Mouse (Mus musculus) left cerebral cortex, postnatal 14 days (tissue): ENCODE data around the gene Oit1. TPM values are rescaled to one million over a fixed set of nuclear protein-coding genes. Genes with fewer than 3 reads are reported as not detected.

ENCODE experiments used
- DNase-seq, 2 experiments: peaks; one replicate each; pipeline ENCODE4 v3.0.0; 2021 to 2022; ENCODE audit warnings: low spot score in 2 of 2, mixed read lengths in 1 of 2
- intact Hi-C: fragments of 180-260 bp; cut with DNase I; formaldehyde crosslinking; loops from one replicate; pipeline ENCODE4 v1.15.1; 2025
- long read RNA-seq, 2 experiments: library from polyadenylated mRNA; stranded (forward); transcript quantifications; one replicate each; pipeline ENCODE4 v2.0.0; 2021
- total RNA-seq, 2 experiments: library from RNA; stranded (reverse); gene quantifications; 2 replicates each; pipeline ENCODE4 v1.2.3; 2021

Oit1 gene
- total RNA-seq = not detected
- long read RNA-seq, experiment 1 = 0 reads
- long read RNA-seq, experiment 2 = 0 reads

DNA sequence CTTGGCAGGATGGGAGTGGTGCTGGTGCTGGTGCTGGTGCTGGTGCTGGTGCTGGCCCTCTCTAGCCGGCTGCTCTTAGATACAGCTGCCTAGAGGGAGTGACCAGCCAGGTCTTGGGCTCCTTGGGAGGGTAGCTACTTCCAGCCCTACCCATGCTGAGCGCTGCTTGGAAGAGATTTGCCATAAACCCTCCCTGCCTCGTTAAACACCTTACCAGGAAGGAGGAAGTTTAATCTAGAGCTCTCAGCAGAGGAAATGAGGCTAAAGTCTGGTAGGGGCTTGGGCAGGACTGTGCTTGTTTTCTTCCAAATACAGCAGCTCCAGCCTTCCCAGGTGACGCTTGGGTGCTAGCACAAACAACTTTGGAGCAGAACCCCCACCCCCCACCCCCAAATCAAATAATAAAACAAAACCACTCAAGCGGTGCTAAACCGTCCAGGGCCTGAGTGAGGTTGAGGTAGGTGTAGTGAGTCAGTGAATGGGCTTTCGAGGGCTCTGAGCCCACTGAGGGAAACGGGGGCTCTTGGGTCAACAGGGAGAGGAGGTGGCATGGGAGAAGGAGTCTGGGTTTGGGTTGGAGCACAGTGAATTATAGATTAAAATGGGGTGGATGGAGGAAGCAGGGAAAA, at the start of gene Oit1:
Gene Oit1 (minus strand): TSS at position 70 of the 629 bp plus-strand sequence.
- DNase-seq = no peak
- intact Hi-C loops = no loop called here

DNA sequence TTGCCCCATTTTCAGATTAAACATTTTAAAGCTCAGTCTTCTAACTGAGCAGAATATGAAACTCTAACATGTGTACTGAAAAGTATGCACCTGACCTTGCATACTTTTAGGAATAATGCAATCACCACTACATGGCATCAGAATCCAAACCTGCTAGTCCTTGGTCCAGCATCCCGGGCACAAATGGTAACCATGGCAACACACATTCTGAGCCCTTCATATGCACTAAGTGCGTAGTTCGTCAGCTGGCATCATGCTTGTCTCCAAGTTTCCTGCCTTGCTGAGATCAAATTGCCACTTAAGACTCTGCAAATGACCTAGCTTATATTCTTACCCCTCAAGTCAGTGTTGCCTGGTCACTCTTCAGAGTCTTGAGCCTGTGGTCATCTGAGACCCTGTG, 44.3 kb upstream of the Oit1 start:
- intact Hi-C loops = no loop called here
- DNase-seq = no peak

DNA sequence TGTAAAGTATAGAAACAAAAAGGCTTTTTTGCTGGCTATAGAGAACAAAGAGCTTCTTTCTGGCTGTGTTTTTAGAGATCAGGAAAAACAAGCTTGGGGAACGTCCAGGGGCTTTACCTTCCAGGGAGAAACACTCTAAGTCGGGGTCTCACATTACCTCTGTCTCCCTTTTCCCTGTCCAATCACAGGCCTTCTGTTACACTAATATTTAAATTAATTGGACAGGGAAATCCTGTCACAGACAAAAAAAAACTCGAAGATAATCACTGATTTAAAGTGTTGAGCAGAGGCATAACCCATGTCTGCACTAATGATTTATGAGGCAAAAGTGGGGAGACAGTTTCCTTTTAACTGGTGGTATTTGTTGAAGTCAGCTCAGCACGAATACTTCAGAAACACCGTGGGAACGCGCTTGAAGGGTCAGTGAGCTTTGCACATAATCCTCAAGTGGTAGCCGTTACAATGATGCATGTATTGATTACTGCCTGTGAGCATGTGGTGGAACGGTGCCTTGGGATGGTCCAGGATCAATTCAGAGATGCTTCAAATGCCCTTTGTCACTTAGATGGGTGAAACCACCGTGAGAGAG, 42.7 kb upstream of the Oit1 start:
- DNase-seq = no peak
- intact Hi-C loops = no loop called here

DNA sequence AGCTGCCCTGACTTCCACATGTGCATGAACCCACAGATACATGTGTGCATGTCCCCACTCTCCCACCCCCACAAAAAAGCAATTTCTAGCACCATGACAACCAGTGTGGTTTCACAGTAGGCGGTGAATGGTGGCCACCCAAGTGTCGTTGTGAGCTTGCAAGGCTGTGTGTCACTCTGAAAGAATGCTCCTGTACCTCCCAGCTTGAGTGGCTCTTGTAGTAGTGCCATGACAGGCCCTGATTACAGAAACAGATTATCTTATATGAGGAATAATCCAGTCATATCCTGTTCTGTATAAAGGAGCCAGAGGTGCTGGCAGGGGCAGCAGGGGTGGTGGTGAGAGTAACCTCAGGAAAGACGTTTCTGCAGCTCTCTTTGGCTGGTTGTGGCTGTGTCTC, 40.1 kb upstream of the Oit1 start:
- DNase-seq = no peak
- intact Hi-C loops = no loop called here

DNA sequence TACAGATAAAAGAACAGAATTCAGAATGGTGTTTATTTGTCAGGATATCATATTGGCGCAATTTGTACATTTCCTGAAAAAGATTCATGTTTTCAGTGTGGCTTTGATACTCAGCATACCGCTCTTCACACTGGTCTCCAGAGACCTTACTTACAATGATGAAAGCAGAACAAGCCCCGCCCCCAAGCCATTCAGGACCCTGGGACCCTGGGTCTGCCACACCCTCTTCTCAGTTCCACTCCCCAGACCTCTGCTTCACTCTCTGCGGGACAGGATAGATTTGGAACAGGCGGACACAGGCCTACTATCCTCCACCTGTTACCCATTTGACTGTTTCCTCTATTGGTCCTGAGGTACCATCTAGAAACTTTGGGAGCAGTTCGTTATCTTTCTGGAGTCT, 27.4 kb upstream of the Oit1 start:
- intact Hi-C loops = no loop called here
- DNase-seq = no peak

DNA sequence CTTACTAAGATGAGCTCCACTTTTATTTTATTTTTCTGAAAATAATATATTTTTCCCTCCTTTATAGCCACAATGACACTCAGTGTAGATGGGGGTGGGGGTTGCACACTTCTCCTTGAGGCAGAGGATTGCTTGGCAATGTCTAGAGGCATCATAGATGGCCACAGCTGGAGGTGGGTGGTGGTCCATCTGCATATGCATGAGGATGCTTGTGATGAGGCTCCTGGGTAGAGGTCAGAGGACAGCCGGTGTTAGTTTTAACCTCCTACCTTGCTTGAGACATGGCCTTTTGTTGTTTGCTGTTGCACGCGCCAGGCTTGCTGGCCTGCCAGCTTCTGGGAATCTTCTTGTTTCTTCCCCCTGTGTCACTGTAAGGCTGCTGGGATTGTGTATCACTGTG, 24.8 kb upstream of the Oit1 start:
- intact Hi-C loops = no loop called here
- no peak for DNase-seq

DNA sequence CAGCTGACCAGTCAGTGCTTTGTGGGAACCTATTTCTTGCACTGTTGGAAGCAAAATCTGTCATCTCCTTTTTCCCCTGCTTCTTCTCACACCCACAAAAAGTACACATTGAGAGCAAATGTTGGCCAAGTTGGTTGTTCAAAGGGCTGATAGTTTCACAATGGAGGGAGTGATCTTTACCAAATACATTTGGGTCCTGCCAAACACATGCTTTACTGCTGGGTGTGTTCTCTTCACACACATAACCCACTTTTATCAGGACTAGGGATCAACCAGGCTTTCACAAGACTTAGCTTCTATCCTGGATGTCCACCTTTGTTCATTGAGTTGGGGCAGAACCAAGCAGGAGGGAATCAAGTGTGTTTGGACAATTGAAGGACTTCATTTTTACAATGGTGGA, 20.0 kb upstream of the Oit1 start:
- intact Hi-C loops = no loop called here
- no peak for DNase-seq

DNA sequence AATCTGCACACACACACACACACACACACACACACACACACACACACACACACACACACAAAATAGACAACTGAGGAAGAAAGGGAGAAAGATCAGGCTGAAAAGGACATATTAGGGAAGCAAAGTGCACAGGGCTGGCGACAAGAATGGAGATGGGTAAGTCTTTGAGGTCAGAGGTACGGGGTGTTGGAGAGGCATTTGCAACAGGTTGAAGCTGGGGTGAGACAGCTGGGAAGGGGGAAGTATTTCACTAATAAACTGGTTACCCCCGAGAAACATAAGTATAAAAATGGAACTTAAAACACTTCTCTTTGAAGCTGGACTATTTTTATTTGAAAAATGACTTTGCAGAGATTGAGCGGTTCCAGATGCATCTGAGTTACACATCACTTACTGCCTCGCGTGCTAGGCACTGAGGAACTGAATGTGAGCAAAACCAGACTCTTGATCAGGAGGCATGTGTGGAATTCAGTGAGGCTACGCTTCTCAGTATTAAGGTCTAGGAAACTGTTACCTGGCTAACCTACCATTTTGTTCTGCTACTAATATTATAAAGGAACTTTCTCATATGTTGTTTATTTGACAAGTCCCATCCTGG, 17.2 kb upstream of the Oit1 start:
- no peak for DNase-seq
- intact Hi-C loops = no loop called here

DNA sequence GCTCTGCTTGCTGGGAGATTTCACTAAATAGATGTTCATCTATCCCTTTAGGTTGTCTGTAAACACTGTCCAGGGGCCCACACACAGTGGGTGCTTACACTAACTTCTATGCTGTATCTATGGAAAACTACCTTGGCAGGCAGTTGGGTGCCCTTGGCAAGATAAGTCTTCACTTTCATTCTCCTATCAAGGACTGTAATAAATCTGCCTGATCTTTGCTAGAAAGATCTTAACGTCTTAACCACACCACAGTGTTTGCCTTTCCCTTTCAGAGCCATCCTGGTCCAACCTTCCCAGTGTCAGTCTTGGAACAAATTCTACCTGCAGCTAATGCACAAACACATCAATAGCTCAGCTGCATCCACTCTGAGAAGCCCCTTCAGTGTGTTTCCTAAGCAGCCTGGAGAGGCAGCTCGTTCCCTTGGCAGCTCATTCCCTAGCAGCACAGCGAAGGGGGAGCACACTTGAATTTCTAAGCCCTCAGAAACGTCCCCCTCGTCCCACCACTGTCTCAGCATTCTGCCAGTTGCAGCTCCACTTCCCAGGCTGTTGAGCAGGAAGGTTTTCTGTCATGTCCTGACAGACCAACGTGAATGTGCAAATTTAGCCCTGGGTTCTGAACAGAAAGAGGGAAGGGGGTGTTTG, 13.7 kb upstream of the Oit1 start:
- intact Hi-C loops = no loop called here
- DNase-seq = peak; percentile 27 to 45

DNA sequence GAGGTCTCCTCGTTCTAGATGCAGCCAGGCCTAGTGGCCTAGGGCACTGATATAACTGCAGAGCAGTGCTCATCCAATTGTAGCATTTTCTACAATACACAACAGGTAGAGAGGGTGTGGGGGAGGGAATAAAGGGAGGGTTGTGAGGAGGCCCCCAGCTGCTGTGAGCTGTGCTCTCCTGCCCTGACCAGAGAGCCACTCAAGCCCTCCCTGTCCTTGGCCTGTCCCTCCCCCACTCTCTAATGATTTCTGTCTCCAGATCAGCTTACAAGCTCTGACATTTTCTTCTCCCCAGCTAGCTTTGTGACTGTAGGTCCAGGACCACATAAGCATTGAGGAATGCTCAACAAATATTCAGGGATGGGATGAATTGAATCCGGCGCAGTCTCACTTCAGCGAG, 9.2 kb downstream of the Oit1 start:
- no peak for DNase-seq
- intact Hi-C loops = loop anchor here (10.0 kb wide), 1 partner anchor 75 kb away; no protein-coding TSS in a partner anchor

DNA sequence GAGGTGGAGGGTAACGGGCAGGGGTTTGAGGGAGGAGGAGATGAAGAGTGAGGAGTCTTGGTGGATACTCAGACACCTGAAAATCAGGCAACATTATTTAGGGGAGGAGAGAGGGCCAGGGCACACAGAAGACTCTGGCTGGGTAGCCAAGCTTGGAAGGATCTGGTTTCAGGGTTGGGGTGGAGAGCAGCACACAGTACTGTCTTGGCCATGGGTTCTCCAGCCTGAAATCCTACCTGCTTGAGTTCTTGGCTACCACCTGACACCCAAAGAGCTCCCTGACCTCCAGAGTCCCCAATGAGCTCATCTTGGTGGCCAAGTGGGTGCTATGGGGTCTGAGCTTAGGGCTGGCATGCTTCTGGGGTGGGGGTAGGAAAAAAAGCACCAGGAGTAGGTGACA, 9.7 kb downstream of the Oit1 start:
- intact Hi-C loops = loop anchor here (10.0 kb wide), 1 partner anchor 76 kb away; no protein-coding TSS in a partner anchor
- no peak for DNase-seq

DNA sequence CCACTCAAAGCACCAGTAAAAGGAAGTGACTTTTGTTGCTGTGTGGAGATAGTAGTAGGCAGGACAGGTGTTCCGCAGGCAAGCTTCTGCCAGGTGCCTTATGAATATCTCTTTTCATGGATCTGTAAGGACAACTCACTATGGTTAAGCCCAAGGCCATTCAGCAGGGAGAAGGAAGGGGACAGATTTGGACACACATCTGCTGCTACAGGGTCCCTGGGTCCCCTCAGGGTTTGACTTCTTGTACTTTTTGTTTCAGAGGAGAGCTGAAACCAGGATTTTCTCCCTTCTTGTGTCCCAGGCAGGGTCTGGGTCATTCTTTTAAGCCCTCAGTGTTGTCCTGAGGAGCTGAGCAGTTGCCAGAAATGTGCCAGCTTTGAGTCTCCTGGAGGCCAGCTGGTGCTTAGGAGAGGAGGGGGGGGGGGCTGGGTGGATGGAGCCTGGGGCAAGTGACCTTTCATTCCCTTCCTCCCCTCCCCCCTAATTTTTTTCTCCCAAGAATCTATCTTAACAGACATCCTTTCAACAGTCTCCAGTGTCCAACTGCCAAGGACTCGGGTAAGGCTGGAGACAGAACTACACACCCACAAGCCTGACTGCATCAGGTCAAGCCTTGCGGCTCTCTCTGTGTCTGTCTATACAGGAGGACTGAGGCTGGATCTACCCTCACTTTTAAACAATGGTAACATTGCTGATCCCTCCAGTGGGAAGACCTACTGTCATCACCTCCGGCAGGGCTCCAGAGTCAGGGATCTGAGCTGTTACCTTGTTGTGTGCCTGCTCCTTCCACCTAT, 10.6 kb downstream of the Oit1 start:
- intact Hi-C loops = loop anchor here (10.0 kb wide), 1 partner anchor 77 kb away; no protein-coding TSS in a partner anchor
- DNase-seq = no peak

DNA sequence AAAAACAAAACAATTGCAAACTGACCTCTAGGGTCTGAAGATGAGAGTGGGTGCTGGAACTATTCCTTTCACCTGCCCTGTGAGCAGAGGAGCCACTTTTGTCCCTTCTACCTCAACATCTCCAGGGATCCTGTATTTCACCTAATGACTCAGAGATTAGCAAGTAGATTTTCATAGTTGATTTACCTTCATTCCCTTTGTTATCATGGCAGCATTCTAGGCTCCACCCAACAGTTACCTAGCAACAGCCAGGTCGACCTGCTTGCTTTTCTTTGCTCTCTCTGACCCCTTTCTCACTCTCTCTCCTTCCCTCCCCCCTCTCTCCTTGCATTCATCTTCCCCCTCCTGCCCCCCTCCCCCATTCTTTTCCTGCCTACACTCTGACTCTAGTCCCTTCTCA, 11.4 kb downstream of the Oit1 start:
- intact Hi-C loops = loop anchor here (10.0 kb wide), 1 partner anchor 78 kb away; no protein-coding TSS in a partner anchor
- DNase-seq = no peak

DNA sequence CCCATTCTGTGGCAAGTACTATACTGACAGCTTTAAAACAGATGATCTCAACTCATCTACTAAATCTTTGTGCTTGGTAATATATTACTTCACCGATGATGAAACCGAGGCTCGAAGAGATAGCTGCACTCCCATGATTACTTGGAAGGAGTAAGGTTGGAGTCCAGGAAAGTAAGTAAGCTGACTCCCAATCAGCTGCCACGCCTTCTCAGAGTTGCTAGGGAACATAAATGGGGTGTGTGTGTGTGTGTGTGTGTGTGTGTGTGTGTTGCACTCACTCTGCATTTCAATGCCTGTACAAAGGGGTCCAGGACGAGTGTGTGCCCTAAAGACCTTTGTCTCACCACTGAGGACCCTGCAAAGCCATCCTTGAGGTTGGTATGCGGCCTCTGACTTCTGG, 12.7 kb downstream of the Oit1 start:
- intact Hi-C loops = loop anchor here (10.0 kb wide), 1 partner anchor 79 kb away; no protein-coding TSS in a partner anchor
- DNase-seq = no peak

DNA sequence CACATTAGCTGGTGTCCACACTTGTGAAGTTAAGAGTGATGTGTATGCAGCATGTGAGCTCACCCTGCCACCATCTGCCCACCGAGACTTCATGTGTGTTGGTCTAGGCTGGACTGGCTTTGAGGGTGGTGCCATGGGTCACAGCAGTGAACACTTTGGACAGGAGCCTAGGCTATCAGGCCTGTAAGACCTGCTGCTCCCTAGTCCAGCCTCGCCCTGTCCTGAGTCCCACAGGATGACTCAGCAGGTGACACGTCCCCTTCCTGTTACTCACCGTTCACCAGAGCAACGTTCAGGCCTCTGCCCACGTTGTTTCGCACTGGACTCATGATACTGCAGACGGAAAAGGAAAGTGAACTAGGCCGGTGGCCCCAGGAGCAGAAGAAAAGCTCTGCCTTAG, 21.7 kb downstream of the Oit1 start:
- DNase-seq = no peak

DNA sequence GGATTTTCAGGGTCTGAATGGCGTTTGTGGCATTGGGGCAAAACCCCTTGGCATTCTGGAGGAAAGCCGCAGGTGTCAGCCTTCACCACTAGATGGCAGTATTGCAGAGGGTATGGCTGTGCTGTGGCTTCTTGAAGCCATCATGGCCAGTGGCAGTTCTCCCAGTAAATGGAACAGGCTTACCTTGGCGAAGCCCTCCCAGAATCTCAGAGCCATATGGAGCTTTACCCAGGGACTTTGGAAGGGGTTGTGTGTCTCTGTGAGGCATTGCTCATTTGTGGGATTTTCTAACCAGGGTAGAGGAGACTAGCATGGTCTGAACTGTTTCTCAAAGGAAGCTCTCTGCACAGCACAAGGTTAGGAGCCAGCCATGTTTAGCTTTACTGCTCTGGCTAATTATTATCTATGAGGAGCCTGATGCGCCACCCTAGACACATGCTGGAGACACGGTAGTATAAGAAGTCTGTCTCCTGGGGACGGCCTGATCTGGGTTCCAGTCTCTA, 22.5 kb downstream of the Oit1 start:
- intact Hi-C loops = no loop called here

More for the DNA sequence above, 21.7 kb downstream of the Oit1 start:
- intact Hi-C loops = no loop called here

DNA sequence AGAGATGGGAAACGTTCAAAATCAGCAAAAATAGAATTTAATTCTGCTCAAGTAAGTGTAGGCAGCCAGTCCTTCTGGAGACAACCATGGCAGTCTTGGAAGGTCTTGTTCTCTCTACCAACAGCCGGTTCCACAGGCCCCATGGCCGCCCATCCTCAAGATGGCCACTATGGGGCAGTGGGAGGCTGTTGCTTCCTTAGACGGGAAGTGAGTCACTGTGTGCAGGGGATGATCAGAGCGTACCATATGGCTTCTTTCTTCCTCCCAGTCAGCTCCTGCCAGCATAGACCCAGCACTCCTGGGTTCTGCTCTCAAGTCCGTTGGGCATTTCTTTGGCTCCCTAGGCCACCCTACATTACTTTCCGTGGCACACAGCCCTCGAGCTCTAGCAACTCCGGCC, 29.6 kb downstream of the Oit1 start:
- DNase-seq = no peak
- intact Hi-C loops = loop anchor here (5.0 to 10.0 kb wide), 5 partner anchors 87 to 387 kb away; no protein-coding TSS in a partner anchor

More for the DNA sequence above, 22.5 kb downstream of the Oit1 start:
- DNase-seq = peak; percentile 66 to 81

DNA sequence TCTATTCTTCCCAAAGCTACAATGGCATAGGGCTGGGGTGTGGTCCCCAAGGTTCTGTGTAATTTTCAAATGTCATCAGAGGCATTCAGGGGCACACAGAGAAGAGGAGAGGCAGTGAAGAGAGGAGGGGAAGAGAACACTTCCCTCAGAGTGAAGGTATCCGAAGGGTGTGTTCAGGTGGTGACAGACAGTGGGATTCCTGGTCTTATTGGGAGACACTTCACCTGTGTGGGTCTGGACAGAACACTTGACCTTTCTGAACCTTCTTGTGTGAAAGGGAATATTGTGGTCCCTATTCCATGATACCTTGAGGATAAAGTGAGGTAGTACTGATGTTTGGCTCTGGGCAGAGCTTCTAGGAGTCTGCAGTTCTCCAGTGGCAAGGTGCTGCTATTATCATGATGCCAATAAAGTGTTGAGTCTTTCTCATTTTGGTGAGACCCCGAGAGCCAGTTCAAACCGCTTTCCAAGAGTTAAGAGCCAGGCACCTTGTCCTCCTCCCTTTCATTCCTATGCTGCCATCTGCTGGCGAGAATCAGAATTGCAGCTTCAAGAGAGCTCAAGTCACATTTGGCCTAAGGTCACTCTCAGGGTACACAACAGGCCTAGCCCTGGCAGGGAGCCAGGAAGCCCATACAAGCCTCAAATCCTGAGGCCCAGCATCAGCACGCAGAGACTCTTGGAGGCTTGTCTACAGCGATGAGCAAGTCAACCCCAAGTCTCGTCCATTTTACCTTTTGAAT, 32.1 kb downstream of the Oit1 start:
- intact Hi-C loops = loop anchor here (2.0 to 10.0 kb wide), 6 partner anchors 84 to 384 kb away; no protein-coding TSS in a partner anchor

More for the DNA sequence above, 32.1 kb downstream of the Oit1 start:
- peak; percentile 75 to 88 for DNase-seq
